Mouse (Mus musculus): ENCODE results near the gene Zfp646. TPM values are rescaled to one million over a fixed set of nuclear protein-coding genes. Genes with fewer than 3 reads are reported as not detected.

Gene Zfp646
- polyA plus RNA-seq (2014; fragmentation: Illumina TruSeq; extraction: RNeasy Lipid Tissue Mini Kit (QIAGEN cat#74804); ENCODE audit: low read depth, low replicate concordance) = 11.1 TPM

DNA sequence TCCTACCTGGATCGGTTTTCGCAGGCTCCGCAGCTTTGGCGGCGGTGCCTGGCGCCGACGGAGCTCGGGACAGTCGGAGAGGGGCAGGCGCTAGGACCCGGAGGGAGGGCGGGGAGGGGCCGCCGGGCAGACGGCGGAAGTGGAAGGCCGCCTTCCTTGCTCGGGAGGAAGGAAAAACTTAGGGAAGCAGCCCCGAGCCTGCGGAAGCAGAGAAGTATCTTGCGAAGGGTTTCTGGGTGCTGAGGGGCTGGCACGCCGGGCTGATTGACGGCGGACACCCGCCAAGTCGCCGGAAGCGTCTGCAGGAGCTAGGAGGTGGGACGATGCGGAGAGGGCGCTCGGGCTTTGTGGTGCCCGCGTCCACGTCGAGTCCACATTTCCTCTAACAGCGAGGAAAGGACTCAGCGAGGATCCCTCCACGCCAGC is at the start of gene Zfp646:
TSS of gene Zfp646 (plus strand) at position 181 of the 426 bp plus-strand sequence.

DNA sequence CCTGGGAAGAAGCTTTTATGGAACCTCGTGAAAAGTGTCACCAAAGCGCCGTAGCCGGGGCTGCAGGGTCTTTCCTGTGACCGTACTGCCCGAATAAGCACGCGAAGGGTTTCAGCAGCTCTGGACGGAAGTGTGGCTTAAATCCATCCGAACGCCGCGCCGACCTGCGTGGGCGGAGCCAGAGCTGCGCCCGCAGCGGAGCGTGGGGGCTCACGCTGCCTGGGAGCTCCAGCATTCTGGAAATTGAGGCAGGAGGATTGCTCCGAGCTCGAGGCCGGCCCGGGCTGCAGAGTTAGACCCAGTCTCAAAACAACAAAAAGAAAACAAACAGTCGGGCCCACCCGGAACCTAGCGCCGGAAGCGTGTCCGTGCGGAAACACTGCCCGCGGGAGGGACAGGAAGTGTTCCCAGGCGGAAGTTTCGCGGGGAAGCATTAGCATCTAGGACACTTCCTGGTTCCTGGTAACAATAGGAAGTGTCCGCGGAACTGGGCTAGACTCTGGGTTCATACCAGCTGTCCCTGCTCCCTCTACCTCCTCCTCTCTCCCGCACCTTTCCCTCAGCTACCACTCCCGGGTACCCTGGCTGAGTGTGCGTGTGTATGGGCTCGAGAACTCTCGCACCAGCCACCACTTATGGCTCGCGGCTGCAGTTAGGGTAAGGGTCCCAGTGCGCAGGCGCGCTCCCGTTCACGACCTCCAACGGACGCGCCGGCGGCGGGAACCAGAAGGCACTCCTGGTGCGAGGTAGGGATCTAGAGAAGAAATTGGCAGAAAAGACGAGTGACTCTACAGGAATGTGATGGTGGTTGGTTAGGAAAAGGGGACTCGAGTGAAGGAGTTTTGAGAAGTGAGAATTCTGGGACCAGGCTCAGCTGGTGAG is 687 bp downstream of the Zfp646 start, which contains the start of gene Zfp668:
TSS of gene Zfp668 (minus strand) at position 362 of the 882 bp plus-strand sequence.

DNA sequence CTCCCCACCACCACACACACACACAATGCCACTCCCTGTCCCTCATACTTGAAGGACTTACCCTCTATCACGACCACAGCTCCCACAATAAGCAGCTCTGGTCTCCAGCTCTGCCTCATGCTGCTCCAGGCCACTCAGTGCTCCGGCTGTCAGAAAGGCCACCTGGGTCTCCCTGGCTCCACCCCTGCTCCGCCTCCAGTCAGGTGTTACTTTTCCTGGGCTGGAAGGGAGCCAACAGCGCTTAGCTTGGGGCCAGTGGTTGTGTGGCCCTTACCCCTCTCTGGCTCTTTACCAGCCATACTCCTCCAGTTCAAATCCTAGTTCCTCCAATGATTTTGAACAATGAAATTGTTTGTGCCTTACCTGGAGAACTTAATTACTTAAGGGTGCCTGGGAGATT is 14.8 kb downstream of the Zfp646 start, which contains the start of gene Prss53:
TSS of gene Prss53 (minus strand) at position 173 of the 400 bp plus-strand sequence.

GRCm38 (mm10) chr7:127895442-127895841 is 19.4 kb downstream of the Zfp646 start, which contains the start of the genes Gm21974 and Vkorc1:
Gm21974 (minus strand) TSS chr7:127895454.
Vkorc1 (minus strand) TSS chr7:127895617.

GRCm38 (mm10) chr7:127903971-127904796 is 28.2 kb downstream of the Zfp646 start, which contains the start of gene Bckdk:
Bckdk (plus strand) TSS chr7:127904082.

GRCm38 (mm10) chr7:127912190-127912871 is 36.3 kb downstream of the Zfp646 start, which contains the start of gene Kat8:
Kat8 (plus strand) TSS chr7:127912516.

GRCm38 (mm10) chr7:127929923-127930322 is 53.9 kb downstream of the Zfp646 start, which contains the start of gene Prss8:
Prss8 (minus strand) TSS chr7:127930104.

Other genes starting within 250 kb of the Zfp646 start
- gene Bcl7c, start 167.3 kb upstream of the Zfp646 start, polyA plus RNA-seq (2014; fragmentation: Illumina TruSeq; extraction: RNeasy Lipid Tissue Mini Kit (QIAGEN cat#74804); ENCODE audit: low read depth, low replicate concordance) = 1.0 TPM
- 2.8 TPM for gene Ctf1, start 163.5 kb upstream of the Zfp646 start, polyA plus RNA-seq (2014; fragmentation: Illumina TruSeq; extraction: RNeasy Lipid Tissue Mini Kit (QIAGEN cat#74804); ENCODE audit: low read depth, low replicate concordance)
- gene Ctf2, start 144.1 kb upstream of the Zfp646 start, polyA plus RNA-seq (2014; fragmentation: Illumina TruSeq; extraction: RNeasy Lipid Tissue Mini Kit (QIAGEN cat#74804); ENCODE audit: low read depth, low replicate concordance) = not detected
- 1.2 TPM for gene Fbxl19, start 131.7 kb upstream of the Zfp646 start, polyA plus RNA-seq (2014; fragmentation: Illumina TruSeq; extraction: RNeasy Lipid Tissue Mini Kit (QIAGEN cat#74804); ENCODE audit: low read depth, low replicate concordance)
- 3.5 TPM for gene Orai3, start 106.4 kb upstream of the Zfp646 start, polyA plus RNA-seq (2014; fragmentation: Illumina TruSeq; extraction: RNeasy Lipid Tissue Mini Kit (QIAGEN cat#74804); ENCODE audit: low read depth, low replicate concordance)
- gene Setd1a, start 99.6 kb upstream of the Zfp646 start, polyA plus RNA-seq (2014; fragmentation: Illumina TruSeq; extraction: RNeasy Lipid Tissue Mini Kit (QIAGEN cat#74804); ENCODE audit: low read depth, low replicate concordance) = 7.0 TPM
- gene Gm49388, start 90.6 kb upstream of the Zfp646 start, polyA plus RNA-seq (2014; fragmentation: Illumina TruSeq; extraction: RNeasy Lipid Tissue Mini Kit (QIAGEN cat#74804); ENCODE audit: low read depth, low replicate concordance) = not detected
- 16.0 TPM for gene Hsd3b7, start 75.6 kb upstream of the Zfp646 start, polyA plus RNA-seq (2014; fragmentation: Illumina TruSeq; extraction: RNeasy Lipid Tissue Mini Kit (QIAGEN cat#74804); ENCODE audit: low read depth, low replicate concordance)
- gene Stx4a, start 51.9 kb upstream of the Zfp646 start, polyA plus RNA-seq (2014; fragmentation: Illumina TruSeq; extraction: RNeasy Lipid Tissue Mini Kit (QIAGEN cat#74804); ENCODE audit: low read depth, low replicate concordance) = 17.9 TPM
- 0.60 TPM for gene Stx1b, start 51.7 kb upstream of the Zfp646 start, polyA plus RNA-seq (2014; fragmentation: Illumina TruSeq; extraction: RNeasy Lipid Tissue Mini Kit (QIAGEN cat#74804); ENCODE audit: low read depth, low replicate concordance)
- 1.7 TPM for gene Zfp668, start 607 bp downstream of the Zfp646 start, polyA plus RNA-seq (2014; fragmentation: Illumina TruSeq; extraction: RNeasy Lipid Tissue Mini Kit (QIAGEN cat#74804); ENCODE audit: low read depth, low replicate concordance)
- not detected for gene Prss53, start 14.7 kb downstream of the Zfp646 start, polyA plus RNA-seq (2014; fragmentation: Illumina TruSeq; extraction: RNeasy Lipid Tissue Mini Kit (QIAGEN cat#74804); ENCODE audit: low read depth, low replicate concordance)
- not detected for gene Gm21974, start 19.2 kb downstream of the Zfp646 start, polyA plus RNA-seq (2014; fragmentation: Illumina TruSeq; extraction: RNeasy Lipid Tissue Mini Kit (QIAGEN cat#74804); ENCODE audit: low read depth, low replicate concordance)
- 26.8 TPM for gene Vkorc1, start 19.4 kb downstream of the Zfp646 start, polyA plus RNA-seq (2014; fragmentation: Illumina TruSeq; extraction: RNeasy Lipid Tissue Mini Kit (QIAGEN cat#74804); ENCODE audit: low read depth, low replicate concordance)
- gene Bckdk, start 27.9 kb downstream of the Zfp646 start, polyA plus RNA-seq (2014; fragmentation: Illumina TruSeq; extraction: RNeasy Lipid Tissue Mini Kit (QIAGEN cat#74804); ENCODE audit: low read depth, low replicate concordance) = 2.8 TPM
- gene Kat8, start 36.3 kb downstream of the Zfp646 start, polyA plus RNA-seq (2014; fragmentation: Illumina TruSeq; extraction: RNeasy Lipid Tissue Mini Kit (QIAGEN cat#74804); ENCODE audit: low read depth, low replicate concordance) = 10.2 TPM
- gene Prss8, start 53.9 kb downstream of the Zfp646 start, polyA plus RNA-seq (2014; fragmentation: Illumina TruSeq; extraction: RNeasy Lipid Tissue Mini Kit (QIAGEN cat#74804); ENCODE audit: low read depth, low replicate concordance) = 1.0 TPM
- gene Prss36, start 70.5 kb downstream of the Zfp646 start, polyA plus RNA-seq (2014; fragmentation: Illumina TruSeq; extraction: RNeasy Lipid Tissue Mini Kit (QIAGEN cat#74804); ENCODE audit: low read depth, low replicate concordance) = not detected
- gene Fus, start 91.2 kb downstream of the Zfp646 start, polyA plus RNA-seq (2014; fragmentation: Illumina TruSeq; extraction: RNeasy Lipid Tissue Mini Kit (QIAGEN cat#74804); ENCODE audit: low read depth, low replicate concordance) = 788 TPM
- gene Pycard, start 117.6 kb downstream of the Zfp646 start, polyA plus RNA-seq (2014; fragmentation: Illumina TruSeq; extraction: RNeasy Lipid Tissue Mini Kit (QIAGEN cat#74804); ENCODE audit: low read depth, low replicate concordance) = 99.2 TPM
- gene Trim72, start 127.7 kb downstream of the Zfp646 start, polyA plus RNA-seq (2014; fragmentation: Illumina TruSeq; extraction: RNeasy Lipid Tissue Mini Kit (QIAGEN cat#74804); ENCODE audit: low read depth, low replicate concordance) = 0.91 TPM
- 10.1 TPM for gene Itgam, start 186.4 kb downstream of the Zfp646 start, polyA plus RNA-seq (2014; fragmentation: Illumina TruSeq; extraction: RNeasy Lipid Tissue Mini Kit (QIAGEN cat#74804); ENCODE audit: low read depth, low replicate concordance)
- not detected for gene Gm49368, start 186.5 kb downstream of the Zfp646 start, polyA plus RNA-seq (2014; fragmentation: Illumina TruSeq; extraction: RNeasy Lipid Tissue Mini Kit (QIAGEN cat#74804); ENCODE audit: low read depth, low replicate concordance)

Data from sigmoid colon, adult 10 weeks (tissue).